ENCODE assay signal across 14 mouse cellular contexts in the genomic region with DNA sequence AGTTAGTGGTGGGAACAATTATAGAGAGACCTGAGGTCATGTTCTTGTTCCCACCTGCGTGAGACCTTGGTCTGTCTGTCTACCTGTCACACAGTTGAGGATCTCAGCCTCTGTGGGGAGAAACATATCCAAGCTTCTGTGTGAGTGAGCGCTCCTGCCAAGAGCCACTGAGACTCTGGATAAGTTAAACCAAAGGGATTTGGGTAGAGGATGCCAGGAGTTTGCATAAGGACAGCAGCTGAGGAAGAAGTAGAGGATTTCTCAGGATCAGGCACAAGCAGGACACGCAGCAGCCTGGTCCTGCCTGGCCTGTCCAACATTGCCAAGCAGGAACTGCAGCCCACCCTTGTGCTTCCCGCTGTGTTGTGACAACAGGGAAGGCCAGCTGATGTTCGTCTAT.
"Had no signal": no experiment of that assay in that cellular context is flagged by ENCODE, and none has a peak within 500 bp of the region (broad histone marks: within the 10 kb centered on the region; RNA-seq: fewer than 3 reads in every experiment).

No protein-coding gene starts in this region.

- H3K4me2 ChIP-seq: limb, embryonic 13.5 days; liver, embryonic 12.5 days; liver, embryonic 15.5 days; lung, embryonic 15.5 days; midbrain, embryonic 13.5 days had no signal

- DNase-seq: kidney, adult 2 months; kidney, postnatal 14 days; left cerebral cortex, postnatal 4 days; liver; thymus, adult 18-20 months; thymus, postnatal 36 days had no signal

- H3K9ac ChIP-seq: limb, embryonic 13.5 days; liver, embryonic 12.5 days; liver, embryonic 15.5 days; lung, embryonic 15.5 days; midbrain, embryonic 13.5 days had no signal

- H3K9me3 ChIP-seq: liver, embryonic 12.5 days; liver, embryonic 15.5 days; lung, embryonic 15.5 days; midbrain, embryonic 13.5 days had no signal

- H3K27me3 ChIP-seq: limb, embryonic 13.5 days; liver, embryonic 12.5 days; liver, embryonic 15.5 days; lung, embryonic 15.5 days; midbrain, embryonic 13.5 days had no signal

- H3K4me1 ChIP-seq: liver, embryonic 12.5 days; liver, embryonic 15.5 days; midbrain, embryonic 13.5 days had no signal

- H3K36me3 ChIP-seq: limb, embryonic 13.5 days; liver, embryonic 12.5 days; liver, embryonic 15.5 days; lung, embryonic 15.5 days; midbrain, embryonic 13.5 days had no signal

- H3K4me3 ChIP-seq: limb, embryonic 13.5 days; liver, embryonic 12.5 days; liver, embryonic 15.5 days; lung, embryonic 15.5 days; midbrain, embryonic 13.5 days had no signal

- H3K27ac ChIP-seq: limb, embryonic 13.5 days; liver, embryonic 12.5 days; liver, embryonic 15.5 days; lung, embryonic 15.5 days; macrophage; midbrain, embryonic 13.5 days had no signal

- ATAC-seq: intestine, postnatal 0 days; liver, embryonic 12.5 days; midbrain, embryonic 13.5 days; midbrain, embryonic 16.5 days had no signal
